Mouse (Mus musculus): ENCODE data around the gene Ski.
A peak's percentile ranks its signal among the peaks of the same experiment; 100 is the strongest.

The Ski gene

DNA sequence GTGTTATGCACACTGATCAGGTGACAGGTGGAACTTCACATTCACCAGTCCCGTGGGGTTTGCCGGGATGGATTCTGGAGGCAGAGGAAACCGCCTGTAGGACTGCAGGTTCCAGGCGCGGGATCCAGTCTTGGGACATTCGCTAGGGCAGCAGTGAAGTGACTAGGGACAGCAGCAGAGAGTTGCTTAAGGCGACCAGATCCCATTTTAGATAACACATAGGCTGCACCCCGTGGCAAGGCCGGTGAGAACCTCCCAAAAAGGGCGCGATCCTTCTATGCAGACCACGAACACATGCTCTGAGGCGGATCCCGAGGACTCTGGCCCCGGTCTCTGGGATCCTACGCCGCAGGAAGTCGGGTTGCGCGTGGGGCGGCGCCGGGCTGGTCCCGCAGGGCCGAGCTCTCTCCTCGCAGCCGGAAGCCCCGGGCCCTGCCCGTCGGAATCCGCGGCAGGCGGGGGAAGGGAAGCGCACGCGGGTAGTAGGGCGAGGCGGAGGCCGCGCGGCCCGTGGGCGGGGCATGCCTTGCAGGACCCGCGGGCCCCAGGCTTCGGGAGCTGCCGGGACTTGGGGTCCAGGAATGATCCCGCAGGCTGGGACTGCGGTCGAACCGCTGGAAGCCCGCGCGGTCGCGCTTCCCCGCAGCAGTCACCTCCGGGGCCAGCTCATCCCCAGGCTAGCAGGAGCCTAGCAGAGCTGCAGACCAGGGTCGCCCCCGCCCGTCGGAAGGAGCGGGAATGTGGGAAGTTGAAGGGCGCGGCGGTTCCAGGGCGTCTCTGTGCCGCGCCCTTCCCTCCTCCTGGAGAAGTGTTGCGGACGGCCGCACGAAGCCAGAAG is 71.9 kb downstream of the Ski start:
- DNase-seq (ENCODE audit: low spot score in 2 of 2): peak; percentile 85 to 92

- DNase-seq (ENCODE audit: low spot score in 2 of 2): no peak
Measured at GRCm38 (mm10) chr4:155149941-155150275, 72.5 kb downstream of the Ski start.

GRCm38 (mm10) chr4:155148910-155149698 is 73.3 kb downstream of the Ski start:
- peak; percentile 85 to 92 for DNase-seq (ENCODE audit: low spot score in 2 of 2)

DNA sequence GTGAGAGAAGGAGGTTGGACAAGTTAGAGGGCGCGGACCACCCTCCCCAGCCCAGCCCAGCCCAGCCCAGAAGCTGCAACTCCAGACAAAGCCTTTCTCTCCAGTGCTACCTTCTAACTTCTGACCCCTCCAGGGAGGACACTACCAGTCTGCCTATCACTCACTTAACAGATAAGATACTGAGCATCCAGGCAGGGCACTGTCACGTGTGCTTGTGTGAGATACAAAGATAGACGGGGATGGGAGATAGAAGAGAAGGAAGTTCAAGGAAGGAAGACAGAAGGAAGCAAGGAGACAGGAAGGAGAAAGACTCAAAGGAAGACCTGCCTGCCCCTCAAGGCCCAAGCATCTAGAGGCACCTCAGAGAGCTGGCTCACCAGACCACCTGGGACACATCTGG is 73.9 kb downstream of the Ski start:
- DNase-seq (ENCODE audit: low spot score in 2 of 2): no peak

DNA sequence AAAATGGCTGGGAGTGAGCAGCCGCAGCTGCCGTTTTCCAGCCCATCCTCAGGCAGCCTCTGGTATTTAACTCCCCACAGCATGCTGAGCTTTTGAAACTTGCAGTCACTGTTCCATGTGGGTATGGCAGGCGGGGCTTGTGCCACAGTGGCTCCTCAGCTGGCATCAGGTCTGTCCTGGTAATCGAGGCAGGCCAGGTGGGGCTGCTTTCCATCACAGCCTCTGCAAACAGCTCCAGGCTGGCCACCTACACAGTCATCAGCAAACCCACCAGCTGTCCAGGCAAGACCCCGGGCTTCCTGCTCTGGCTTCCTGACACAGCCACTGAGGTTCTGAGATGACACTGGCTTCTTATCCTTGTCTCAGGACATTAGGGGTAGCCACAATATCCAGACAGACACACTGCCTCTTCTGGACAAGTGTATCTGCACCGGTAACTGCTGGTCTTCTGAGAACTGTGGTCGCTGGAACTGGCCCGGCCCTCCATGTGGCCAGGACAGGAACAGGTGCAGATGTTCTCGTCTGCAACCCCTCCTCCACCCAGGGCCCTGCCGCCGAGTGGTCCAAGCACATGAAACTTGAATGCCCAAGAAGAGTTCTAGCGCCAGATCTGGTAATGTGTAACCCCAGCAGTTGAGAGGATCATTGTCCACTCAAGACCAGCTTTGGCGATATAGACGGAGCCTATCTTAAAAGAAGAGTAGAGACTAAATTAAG is 76.1 kb downstream of the Ski start:
- DNase-seq (ENCODE audit: low spot score in 2 of 2): no peak

DNA sequence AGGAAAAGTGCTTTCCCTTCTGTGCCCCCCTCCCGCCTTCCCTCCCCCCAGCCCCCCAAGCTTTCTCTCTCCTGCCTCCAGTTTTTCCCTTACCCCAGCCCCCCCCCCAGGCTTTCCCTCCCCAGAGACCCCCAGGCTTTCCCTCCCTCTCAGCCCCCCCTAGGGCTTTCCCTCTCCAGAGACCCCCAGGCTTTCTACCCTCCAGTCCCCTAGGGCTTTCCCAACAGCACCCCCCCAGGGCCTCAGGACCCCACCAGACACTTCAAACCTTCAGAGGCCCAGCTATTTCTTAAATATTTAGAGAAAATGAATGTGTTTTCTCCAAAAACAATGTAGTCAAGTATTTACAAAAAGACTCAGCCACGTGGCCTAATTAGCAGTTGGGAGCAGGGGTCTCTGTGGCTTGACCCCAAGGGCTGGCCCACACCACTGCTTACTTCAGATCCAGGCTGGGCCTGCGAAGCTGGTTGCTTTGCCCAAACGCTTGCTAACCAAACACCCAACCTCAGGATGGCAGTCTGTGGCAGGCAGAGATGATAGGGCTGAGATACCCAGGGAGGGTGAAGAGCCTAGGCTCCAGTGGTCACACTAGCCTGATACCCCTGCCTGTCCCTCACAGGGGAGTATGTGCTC is 77.7 kb downstream of the Ski start:
- DNase-seq (ENCODE audit: low spot score in 2 of 2): no peak

GRCm38 (mm10) chr4:155143871-155144502 is 78.4 kb downstream of the Ski start:
- DNase-seq (ENCODE audit: low spot score in 2 of 2): peak in 1 of 2 experiments; percentile 73

- no peak for DNase-seq (ENCODE audit: low spot score in 2 of 2)
Measured at GRCm38 (mm10) chr4:155143411-155143810, 79.0 kb downstream of the Ski start.

- no peak for DNase-seq (ENCODE audit: low spot score in 2 of 2)
Measured at GRCm38 (mm10) chr4:155142836-155143235, 79.6 kb downstream of the Ski start.

GRCm38 (mm10) chr4:155140795-155141265 is 81.6 kb downstream of the Ski start:
- DNase-seq (ENCODE audit: low spot score in 2 of 2): peak in 1 of 2 experiments; percentile 76

GRCm38 (mm10) chr4:155140150-155140549 is 82.2 kb downstream of the Ski start:
- DNase-seq (ENCODE audit: low spot score in 2 of 2): no peak

GRCm38 (mm10) chr4:155139281-155140045 is 82.9 kb downstream of the Ski start:
- no peak for DNase-seq (ENCODE audit: low spot score in 2 of 2)

DNA sequence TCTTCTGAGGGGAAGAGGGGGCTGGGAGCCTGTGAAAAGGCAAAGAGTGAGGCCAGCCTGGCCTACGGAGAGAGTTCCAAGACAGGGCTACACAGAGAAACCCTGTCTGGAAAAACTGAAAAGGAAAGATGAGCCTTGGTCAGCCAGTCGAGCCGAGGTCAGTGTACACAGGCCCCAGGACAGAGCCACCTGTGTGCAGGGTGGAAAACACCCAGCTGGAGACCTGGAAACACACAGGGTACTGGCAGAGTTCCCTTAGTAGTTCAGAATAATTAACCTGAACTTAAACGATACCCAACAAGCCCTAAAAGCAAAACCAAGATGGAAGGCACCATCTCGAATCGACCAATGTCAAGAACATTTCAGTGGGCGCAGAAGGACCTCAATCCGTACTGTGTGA is 83.9 kb downstream of the Ski start:
- DNase-seq (ENCODE audit: low spot score in 2 of 2): no peak

DNA sequence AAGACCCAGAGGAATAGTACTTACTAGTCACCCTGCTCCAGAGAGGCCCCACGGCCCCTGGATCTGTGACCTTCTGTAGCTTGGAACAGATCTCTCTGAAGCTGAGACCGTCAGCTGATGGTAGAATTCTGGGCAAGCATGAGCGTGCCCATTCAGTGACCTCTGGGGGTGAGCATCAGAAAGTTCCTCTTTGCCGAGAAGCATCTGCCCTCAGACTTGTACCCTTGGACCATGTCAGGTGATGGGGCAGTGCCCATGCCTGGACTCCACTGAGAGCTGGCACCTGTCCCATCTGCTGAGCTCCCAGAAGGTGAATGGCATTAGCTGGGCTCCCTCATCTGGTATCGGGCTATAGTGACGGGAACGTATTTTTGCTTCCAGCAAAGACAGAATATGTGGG is 84.5 kb downstream of the Ski start:
- DNase-seq (ENCODE audit: low spot score in 2 of 2): no peak

DNA sequence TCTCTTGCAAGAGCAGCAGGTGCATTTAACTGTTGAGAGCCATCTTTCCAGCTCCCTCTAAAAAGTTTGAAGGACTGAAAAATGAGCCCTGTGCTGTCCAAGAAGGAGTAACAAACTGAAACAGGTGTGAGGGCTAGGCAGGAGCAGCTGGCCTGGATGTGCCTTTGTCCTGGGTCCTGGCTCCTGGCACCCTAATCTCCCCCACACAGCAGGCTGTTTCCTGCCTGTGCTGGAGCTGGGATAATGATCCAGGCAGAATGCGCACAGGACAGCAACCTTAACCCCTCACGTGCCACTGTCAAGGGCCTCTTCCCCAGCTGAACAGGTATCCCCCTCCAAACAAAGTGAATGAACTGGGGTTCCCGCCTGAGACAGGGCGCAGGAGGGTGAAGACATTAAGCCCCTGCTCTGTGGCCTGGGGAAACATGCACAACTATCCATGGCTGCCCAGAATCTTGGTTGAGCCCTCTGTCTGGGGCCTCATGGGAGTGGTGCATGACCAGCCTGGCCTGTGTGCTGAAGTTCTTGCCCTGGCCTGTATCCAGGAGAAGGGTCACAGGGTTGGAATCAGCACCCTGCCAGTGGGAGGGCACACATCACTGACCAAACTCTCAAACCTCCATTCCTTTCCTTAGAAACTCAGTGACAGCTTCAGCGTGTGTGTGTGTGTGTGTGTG is 86.3 kb downstream of the Ski start:
- peak in 1 of 2 experiments; percentile 74 for DNase-seq (ENCODE audit: low spot score in 2 of 2)

- DNase-seq (ENCODE audit: low spot score in 2 of 2): no peak
Measured at GRCm38 (mm10) chr4:155134686-155135172, 87.7 kb downstream of the Ski start.

DNA sequence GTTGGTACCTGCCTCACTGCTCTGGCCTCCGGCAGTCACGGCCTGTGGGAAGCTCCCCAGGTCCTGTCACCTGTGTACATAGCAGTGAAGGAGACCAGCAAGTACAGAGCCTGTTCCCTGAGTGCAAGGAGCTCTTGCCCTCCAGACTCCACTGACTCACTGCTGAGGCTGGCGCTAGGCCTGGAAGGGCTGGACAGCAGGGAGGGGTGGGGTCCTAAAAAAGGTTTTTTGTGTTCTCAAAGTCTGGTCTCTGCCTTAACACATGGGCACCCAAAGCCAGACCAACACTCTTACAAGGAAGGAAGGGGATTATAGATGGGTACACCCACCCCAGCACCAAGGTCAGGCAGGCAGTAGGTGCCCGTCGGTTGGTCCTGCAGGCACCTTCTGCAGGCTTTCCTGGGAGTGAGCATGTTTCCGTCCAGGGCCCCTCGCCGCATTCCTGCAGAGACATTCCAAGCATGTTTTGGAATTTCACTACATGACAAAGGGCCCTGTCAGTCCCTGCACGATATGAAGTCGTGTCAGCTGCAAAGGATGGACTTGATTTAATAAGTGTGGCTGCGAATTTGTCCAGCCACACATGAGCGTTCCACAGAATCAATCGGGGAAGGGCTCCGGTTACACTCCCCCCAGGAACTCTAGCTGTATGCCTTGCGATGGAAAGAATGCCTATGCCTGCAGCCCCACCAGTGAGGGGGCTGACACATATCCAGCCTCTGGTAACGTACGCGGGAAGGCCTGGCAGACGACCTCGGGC is 88.6 kb downstream of the Ski start:
- DNase-seq (ENCODE audit: low spot score in 2 of 2): peak; percentile 69 to 75

GRCm38 (mm10) chr4:155133188-155133587 is 89.2 kb downstream of the Ski start:
- DNase-seq (ENCODE audit: low spot score in 2 of 2): no peak

GRCm38 (mm10) chr4:155130616-155131015 is 91.8 kb downstream of the Ski start:
- no peak for DNase-seq (ENCODE audit: low spot score in 2 of 2)
